Mouse (Mus musculus) embryonic facial prominence, embryonic 15.5 days (tissue): ENCODE measurements around the gene Srl. TPM values are rescaled to one million over a fixed set of nuclear protein-coding genes. Genes with fewer than 3 reads are reported as not detected.
"Not testable (repeated sequence)": the region's sequence is repeated elsewhere in the genome, so short reads cannot be mapped to it uniquely, and the experiment has no call there.

Experiments used
- ATAC-seq: fragments of 200-750 bp; cut with Nextera tagmentation; 2 replicates; pipeline ENCODE4 v1.8.0; 2017; ENCODE audit warnings: low read depth, moderate TSS enrichment; ENCODE audit not compliant: insufficient number of reproducible peaks, low FRiP score, low TSS enrichment
- H3K27ac ChIP-seq: fragments of 300-500 bp; sonication (generic); replicated peaks from 2 replicates; pipeline ENCODE4 v1.5.1; 2015; ENCODE audit warnings: mild to moderate bottlenecking, inconsistent platforms
- H3K27me3 ChIP-seq: fragments of 300-500 bp; sonication (generic); 2 replicates; pipeline ENCODE4 v1.6.1; 2015; ENCODE audit warnings: inconsistent platforms
- H3K36me3 ChIP-seq: fragments of 300-500 bp; sonication (generic); 2 replicates; pipeline ENCODE4 v1.6.1; 2015; ENCODE audit warnings: mild to moderate bottlenecking, inconsistent platforms
- H3K4me1 ChIP-seq: fragments of 300-500 bp; sonication (generic); 2 replicates; pipeline ENCODE4 v1.6.1; 2015; ENCODE audit warnings: inconsistent platforms
- H3K4me2 ChIP-seq: fragments of 300-500 bp; sonication (generic); replicated peaks from 2 replicates; pipeline ENCODE4 v1.6.1; 2015; ENCODE audit warnings: mild to moderate bottlenecking, inconsistent platforms
- H3K4me3 ChIP-seq: fragments of 300-500 bp; sonication (generic); replicated peaks from 2 replicates; pipeline ENCODE4 v1.5.1; 2015; ENCODE audit warnings: mild to moderate bottlenecking, inconsistent platforms
- H3K9ac ChIP-seq: fragments of 300-500 bp; sonication (generic); 2 replicates; pipeline ENCODE4 v1.6.1; 2015; ENCODE audit warnings: inconsistent platforms
- H3K9me3 ChIP-seq: fragments of 300-500 bp; sonication (generic); replicated peaks from 2 replicates; pipeline ENCODE4 v1.6.1; 2016; ENCODE audit warnings: inconsistent platforms
- WGBS: fragments of 180-500 bp; shearing (Covaris S2); methylation state at CpG from one replicate; pipeline ENCODE4 v1.1.7; 2015; 5-methylcytosine and 5-hydroxymethylcytosine counted together
- polyA plus RNA-seq: library from polyadenylated mRNA; unstranded; fragments of >200 nt; fragmentation: Nextera tagmentation; extraction: Ambion mirVana; gene quantifications from 2 replicates; pipeline ENCODE4 v1.2.1, GENCODE M21; 2015

Srl gene
- polyA plus RNA-seq, 1 experiment from 2014 or later, result 42.1 TPM

DNA sequence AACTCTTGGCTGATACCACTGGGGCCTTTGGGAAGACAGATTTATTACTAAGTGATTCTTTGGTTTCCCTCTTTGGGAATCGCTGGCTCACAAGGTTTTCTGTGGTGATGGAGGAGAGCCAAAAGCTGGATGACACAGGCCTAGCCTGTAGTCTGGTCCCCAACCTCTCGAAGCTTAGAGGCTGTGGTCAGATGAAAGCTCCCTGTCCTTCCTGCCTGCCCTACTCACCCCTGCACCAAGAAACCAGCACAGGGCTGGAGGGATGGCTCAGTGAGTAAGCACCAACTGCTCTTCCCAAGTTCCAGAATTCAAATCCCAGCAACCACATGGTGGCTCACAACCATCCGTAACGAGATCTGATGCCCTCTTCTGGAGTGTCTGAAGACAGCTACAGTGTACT lies 2.1 kb downstream of the Srl start:
- Histone ChIP-seq H3K27me3 (no peaks in the 10 kb centered on the region), H3K4me1 (peaks cover 26% of the 10 kb centered on the region), H3K4me2 (no peak overlapping the region), H3K9ac (no peak overlapping the region), H3K36me3 (peaks cover 3% of the 10 kb centered on the region; the same call in 1 of the 2 replicates), H3K27ac (peak overlapping the region; percentile 44; the same call in 1 of the 2 replicates), H3K4me3 (no peak overlapping the region), H3K9me3 (no peaks in the 10 kb centered on the region)
- WGBS, result 83% methylated on average over 4 of the region's 4 CpGs
- ATAC-seq, result no peak

DNA sequence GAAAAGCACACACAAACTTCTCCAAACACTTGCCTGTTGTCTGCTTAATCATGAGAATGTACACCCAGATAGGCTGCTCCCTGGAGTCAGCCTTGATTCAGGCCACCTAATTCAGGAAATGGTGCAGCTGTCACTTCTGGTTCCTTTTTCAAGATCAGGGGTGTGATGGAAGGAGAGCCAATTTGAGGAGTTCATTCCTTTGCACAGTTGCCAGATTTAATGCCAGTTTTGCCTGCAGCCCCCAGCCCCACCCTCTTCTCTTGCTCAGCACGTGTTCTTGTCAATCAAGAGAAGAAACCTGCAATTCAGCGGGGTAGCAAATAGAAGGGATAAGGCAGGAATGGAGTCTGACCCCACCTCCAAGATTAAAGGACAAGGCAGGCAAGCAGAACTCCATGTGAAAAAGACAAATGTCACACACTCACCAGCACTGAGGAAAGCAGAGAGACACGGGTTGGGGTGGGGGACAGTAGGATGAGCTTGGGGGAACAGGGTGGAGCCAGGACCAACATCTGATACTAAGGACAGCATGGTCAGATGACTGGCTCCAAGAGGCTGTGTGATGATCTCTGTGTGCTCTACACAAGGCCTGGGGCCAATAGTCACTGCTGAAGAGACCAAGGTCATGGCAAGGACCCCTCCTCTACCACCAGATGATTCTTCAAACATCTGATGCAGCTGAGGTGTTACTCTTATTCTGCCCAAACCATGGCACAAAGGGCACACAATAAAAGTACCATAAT lies 3.8 kb downstream of the Srl start:
- Histone ChIP-seq H3K4me3 (no peak overlapping the region), H3K4me2 (no peak overlapping the region), H3K9me3 (no peaks in the 10 kb centered on the region), H3K27ac (peak overlapping the region; percentile 55), H3K36me3 (no peaks in the 10 kb centered on the region), H3K9ac (no peak overlapping the region), H3K27me3 (no peaks in the 10 kb centered on the region), H3K4me1 (peaks cover 22% of the 10 kb centered on the region)
- WGBS, result 35% methylated on average over 3 of the region's 3 CpGs
- ATAC-seq, result no peak

DNA sequence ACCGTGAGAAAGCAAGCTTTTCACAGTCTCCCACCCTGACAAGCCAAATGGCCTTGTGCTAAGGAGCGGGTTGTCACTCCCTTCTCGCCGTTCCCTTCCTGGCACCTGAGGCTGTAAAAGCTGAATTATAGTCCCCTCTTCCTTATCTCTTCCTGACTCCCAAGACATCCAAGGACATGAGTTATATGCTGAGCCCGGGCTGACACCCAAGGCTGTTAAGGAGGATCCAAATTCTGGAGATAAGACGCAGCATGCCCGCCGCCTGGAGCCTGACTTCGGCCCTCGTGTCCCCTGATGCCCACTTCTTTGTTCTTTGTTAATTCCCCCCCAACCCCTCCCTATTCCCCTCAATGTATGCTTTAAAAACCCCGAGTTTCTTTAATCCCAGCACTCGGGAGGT lies 14.2 kb downstream of the Srl start:
- not testable (repeated sequence) for H3K4me1 ChIP-seq, ATAC-seq, H3K4me3 ChIP-seq, H3K9me3 ChIP-seq, H3K9ac ChIP-seq, H3K4me2 ChIP-seq, H3K27me3 ChIP-seq, H3K36me3 ChIP-seq, H3K27ac ChIP-seq
- WGBS, result 95% methylated on average over 12 of the region's 12 CpGs

DNA sequence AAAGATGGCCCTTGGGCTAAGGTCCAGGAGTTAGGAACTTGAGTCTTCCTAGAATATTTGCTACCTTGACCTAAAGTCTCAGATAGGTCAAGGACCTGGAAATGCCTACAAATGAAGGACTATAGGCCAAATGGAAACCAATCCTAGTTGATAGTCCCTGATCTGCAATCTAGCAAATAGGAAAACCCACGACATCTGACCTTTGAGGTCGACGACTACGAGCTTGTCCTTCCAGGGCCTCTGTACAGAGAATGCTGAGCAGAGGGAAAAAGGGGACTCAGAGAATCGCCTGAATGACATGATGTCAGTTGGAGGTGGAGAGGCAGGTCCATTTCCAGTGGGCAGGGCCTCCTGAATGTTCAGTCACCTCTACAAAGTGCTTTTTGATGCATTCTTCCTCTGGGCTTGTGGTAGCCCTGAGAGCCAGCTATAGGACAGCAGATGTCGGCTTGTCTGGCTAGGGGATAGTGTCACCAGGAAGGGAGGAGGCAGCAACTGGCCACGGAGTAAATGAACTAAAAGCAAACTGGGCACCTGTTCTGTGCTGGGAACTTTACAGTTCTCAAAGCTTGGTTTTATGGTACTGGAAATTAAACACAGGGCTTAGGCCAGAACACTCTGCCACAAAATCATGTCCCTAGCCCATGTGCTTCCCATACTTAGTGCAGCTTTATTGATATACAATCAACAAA lies 18.2 kb downstream of the Srl start:
- no peak overlapping the region for H3K9ac ChIP-seq
- ATAC-seq, result no peak
- no peaks in the 10 kb centered on the region for H3K36me3 ChIP-seq

DNA sequence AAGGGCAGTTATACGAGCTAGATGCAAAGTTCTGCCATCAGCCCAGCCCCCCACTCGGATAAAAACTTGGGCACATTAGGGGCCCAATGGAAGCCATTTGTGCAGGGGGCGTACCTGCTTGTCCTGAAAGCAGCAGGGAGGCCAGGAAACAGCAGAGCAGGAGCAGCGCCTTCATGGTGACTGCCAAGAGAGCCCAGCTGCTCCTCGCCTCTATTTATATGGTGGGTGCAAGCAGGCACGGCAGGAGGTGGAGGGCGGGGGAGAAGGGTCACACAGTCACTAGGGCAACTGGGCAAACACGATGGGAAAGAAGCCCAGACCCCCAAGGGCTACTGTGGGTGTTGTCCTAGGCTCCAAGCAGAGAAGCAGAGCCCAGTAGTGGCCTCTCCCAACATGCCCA lies 18.7 kb downstream of the Srl start:
- Histone ChIP-seq H3K9me3 (no peaks in the 10 kb centered on the region), H3K9ac (no peak overlapping the region), H3K36me3 (no peaks in the 10 kb centered on the region), H3K4me3 (no peak overlapping the region), H3K4me1 (no peaks in the 10 kb centered on the region), H3K27me3 (no peaks in the 10 kb centered on the region), H3K27ac (no peak overlapping the region), H3K4me2 (no peak overlapping the region)
- WGBS, result 66% methylated on average over 8 of the region's 8 CpGs
- ATAC-seq, result no peak

More for the DNA sequence above, 18.2 kb downstream of the Srl start:
- no peak overlapping the region for H3K4me3 ChIP-seq
- H3K4me1 ChIP-seq, result no peaks in the 10 kb centered on the region
- H3K9me3 ChIP-seq, result no peaks in the 10 kb centered on the region
- H3K4me2 ChIP-seq, result no peak overlapping the region
- H3K27me3 ChIP-seq, result no peaks in the 10 kb centered on the region
- H3K27ac ChIP-seq, result no peak overlapping the region
- WGBS, result 52% methylated on average over 7 of the region's 7 CpGs

DNA sequence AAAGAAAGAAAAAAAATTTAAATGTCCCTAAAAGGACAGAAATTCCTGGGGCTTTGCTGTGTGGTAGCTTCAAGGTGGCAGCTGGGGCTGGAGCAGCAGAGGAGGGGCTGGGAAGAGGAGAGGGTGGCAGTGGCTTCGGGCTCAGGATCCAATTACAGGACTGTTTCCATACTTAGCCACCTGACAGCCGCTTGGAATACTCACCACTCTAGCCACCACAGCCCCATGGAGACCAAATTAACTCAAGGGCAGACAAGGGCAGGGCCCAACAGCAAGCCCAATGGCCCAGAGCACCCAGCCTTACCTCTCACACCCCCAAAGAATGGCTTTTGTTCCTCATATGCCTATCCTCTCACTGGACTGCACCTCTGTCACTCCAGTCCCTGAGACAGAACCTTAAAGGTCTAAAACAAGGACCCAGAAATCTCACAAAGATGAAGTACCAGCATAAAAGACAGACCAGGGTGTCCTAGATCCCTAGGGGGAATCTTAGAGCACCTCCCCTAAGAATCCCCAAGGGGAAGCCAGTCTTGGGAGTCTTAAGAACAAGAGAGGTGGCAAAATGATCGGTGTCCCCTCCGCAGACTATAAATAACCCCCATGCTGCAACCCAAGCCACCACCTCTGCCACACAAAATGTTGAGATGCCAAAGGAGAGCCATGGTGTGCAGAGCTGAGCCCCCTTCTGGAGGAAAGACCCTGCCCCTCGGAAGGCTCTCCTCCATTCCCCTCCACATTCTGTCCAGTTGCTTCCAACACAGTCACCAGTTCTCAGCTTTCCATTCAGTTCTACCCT lies 19.7 kb downstream of the Srl start:
- Histone ChIP-seq H3K27ac (peak overlapping the region; percentile 34; the same call in 1 of the 2 replicates), H3K27me3 (no peaks in the 10 kb centered on the region), H3K9me3 (no peaks in the 10 kb centered on the region), H3K4me1 (no peaks in the 10 kb centered on the region), H3K9ac (no peak overlapping the region), H3K4me3 (no peak overlapping the region), H3K36me3 (no peaks in the 10 kb centered on the region), H3K4me2 (no peak overlapping the region)
- peak; percentile 78 for ATAC-seq
- WGBS, result 56% methylated on average over 5 of the region's 5 CpGs

DNA sequence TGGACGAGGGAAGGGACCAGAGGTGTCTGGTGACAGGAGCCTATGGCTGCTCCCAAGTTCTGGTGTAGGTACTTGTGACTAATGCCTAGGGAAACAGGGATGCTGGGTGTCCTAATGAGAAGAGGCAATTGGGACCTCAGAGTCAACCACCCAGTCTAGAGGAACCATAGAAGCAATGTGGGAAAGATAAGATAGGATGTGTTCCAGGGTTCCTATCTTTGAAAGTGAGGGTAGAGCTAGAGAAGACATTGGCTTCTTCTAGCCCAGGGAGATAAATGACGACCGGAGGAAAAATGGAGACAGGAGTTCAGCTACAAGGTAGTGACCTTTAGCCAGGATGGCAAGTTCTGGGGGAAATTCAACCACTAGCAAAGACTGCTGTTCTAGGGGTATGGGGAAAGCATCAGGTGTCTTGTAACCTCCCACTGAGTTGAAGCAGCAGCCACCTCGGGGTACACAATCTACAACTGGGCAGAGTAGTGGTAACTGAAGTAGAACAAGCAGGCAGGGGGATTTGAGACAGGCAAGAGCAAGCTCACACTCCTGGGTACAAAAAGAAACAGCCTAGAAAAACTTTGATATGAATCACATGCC lies 20.4 kb downstream of the Srl start:
- Histone ChIP-seq H3K4me1 (no peaks in the 10 kb centered on the region), H3K9me3 (no peaks in the 10 kb centered on the region), H3K9ac (no peak overlapping the region), H3K36me3 (no peaks in the 10 kb centered on the region), H3K4me2 (no peak overlapping the region), H3K27me3 (no peaks in the 10 kb centered on the region), H3K27ac (no peak overlapping the region), H3K4me3 (no peak overlapping the region)
- WGBS, result 66% methylated on average over 4 of the region's 4 CpGs
- ATAC-seq, result no peak

DNA sequence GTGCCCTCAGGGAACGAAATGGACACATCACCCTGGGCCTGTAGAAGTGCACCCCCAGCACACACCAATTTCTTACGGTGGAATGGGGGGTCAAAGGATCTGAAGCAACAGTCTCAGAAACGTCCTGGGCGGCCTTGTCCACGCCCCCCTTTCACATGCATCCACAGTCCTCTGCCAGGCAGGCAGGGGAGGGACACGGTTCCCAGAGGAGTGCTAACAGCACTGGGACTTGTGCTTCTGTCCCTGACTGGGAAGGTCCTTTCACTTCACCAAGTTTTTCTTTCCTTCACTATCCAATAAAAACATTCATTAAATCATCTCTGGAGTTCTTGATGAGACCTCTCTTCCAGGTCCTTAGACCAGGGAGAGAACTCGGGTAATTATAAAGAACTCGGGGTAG lies 20.9 kb downstream of the Srl start:
- Histone ChIP-seq H3K4me3 (no peak overlapping the region), H3K27me3 (no peaks in the 10 kb centered on the region), H3K4me2 (no peak overlapping the region), H3K9ac (no peak overlapping the region), H3K4me1 (no peaks in the 10 kb centered on the region), H3K9me3 (no peaks in the 10 kb centered on the region), H3K36me3 (no peaks in the 10 kb centered on the region), H3K27ac (no peak overlapping the region)
- no peak for ATAC-seq
- 65% methylated on average over 8 of the region's 8 CpGs for WGBS

DNA sequence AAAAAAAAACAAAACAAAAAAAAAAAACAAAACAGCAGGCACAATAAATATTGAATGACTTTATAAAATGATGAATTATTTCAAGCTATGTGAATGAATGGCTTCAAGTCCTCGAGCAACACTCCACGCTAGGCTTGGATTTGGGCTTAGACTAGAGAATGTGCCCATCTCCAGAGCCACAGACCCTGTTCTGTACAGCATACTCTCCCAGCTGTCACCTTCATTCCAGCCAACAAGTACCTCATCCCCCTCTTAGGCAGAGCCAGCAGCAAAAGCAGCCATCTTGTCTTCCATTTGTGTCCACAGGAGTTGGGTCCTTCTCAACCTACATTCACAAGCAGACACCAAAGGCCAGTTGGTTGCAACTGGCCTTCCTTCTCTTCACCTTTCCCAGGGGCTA lies 21.8 kb downstream of the Srl start:
- no peaks in the 10 kb centered on the region for H3K27me3 ChIP-seq

DNA sequence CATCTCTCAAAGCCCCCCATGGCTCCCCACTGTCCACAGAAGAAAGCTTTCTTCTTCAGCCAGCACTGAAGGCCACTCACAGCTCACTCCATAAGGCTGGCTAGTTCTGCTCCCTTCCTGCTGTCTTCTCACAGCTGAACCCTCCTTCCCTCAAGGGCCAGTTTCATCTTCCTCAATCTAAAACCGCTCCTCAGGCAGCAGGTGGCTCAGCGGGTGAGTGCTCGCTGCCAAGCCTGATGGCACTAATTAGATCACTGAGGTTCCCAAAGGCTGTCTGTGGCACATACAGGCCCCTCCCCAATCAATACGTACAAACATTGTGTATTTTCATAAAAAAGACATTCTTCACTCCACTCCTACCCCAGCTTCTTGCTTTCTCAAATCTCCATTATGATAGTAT lies 22.5 kb downstream of the Srl start:
- WGBS, result 56% methylated on average over 4 of the region's 4 CpGs
- Histone ChIP-seq H3K9me3 (no peaks in the 10 kb centered on the region), H3K4me2 (no peak overlapping the region), H3K4me1 (peaks cover 4% of the 10 kb centered on the region; the same call in 1 of the 2 replicates), H3K36me3 (no peaks in the 10 kb centered on the region), H3K4me3 (no peak overlapping the region), H3K27me3 (no peaks in the 10 kb centered on the region), H3K9ac (no peak overlapping the region), H3K27ac (no peak overlapping the region)
- ATAC-seq, result no peak

More for the DNA sequence above, 21.8 kb downstream of the Srl start:
- no peak overlapping the region for H3K4me2 ChIP-seq
- H3K27ac ChIP-seq, result no peak overlapping the region
- no peak overlapping the region for H3K9ac ChIP-seq
- no peaks in the 10 kb centered on the region for H3K9me3 ChIP-seq
- H3K4me1 ChIP-seq, result no peaks in the 10 kb centered on the region
- ATAC-seq, result no peak
- no peaks in the 10 kb centered on the region for H3K36me3 ChIP-seq
- H3K4me3 ChIP-seq, result no peak overlapping the region
- WGBS, result 94% methylated on average over 2 of the region's 2 CpGs

DNA sequence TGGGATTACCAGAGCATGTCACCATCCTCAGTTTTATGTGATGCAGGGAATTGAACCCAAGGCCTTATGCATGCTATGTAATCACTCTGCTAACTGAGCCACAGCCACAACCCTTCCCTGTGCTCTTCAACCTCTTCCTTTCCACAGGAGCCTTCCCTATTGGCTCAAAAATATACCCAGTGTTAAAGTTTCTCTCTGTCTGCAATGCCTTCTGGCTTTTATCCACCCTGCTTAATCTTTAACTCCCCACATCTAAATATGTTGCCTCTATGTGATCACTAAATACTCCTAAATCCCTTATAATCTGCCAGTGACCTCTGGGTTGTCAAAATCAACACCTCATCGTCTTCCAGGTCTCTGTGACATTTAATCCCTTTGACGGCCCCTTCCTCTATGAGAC lies 23.7 kb downstream of the Srl start:
- Histone ChIP-seq H3K27me3 (no peaks in the 10 kb centered on the region), H3K36me3 (no peaks in the 10 kb centered on the region), H3K9me3 (no peaks in the 10 kb centered on the region), H3K4me1 (peaks cover 8% of the 10 kb centered on the region), H3K4me3 (no peak overlapping the region), H3K9ac (no peak overlapping the region), H3K27ac (no peak overlapping the region), H3K4me2 (no peak overlapping the region)
- no peak for ATAC-seq
- 56% methylated on average over 2 of the region's 2 CpGs for whole genome bisulfite sequencing
